Mouse (Mus musculus) heart, embryonic 10.5 days (tissue): ENCODE measurements at regions not wholly inside any gene's neighbourhood (a gene's known extent, or its start where the extent isn't known, plus 50 kb on each side); places are given as distances from the start of the nearest gene placed in this dataset.

Experiments used
- DNase-seq: peaks from one replicate; pipeline ENCODE4 v3.0.0-alpha.2; 2017; ENCODE audit warnings: low spot score
- H3K27ac ChIP-seq: fragments of 300-500 bp; sonication (generic); 2 replicates; pipeline ENCODE4 v1.5.1; 2016; ENCODE audit warnings: mild to moderate bottlenecking
- H3K27me3 ChIP-seq: fragments of 300-500 bp; sonication (generic); 2 replicates; pipeline ENCODE4 v1.6.1; 2016; ENCODE audit warnings: mild to moderate bottlenecking; ENCODE audit not compliant: poor library complexity, insufficient read depth, severe bottlenecking
- H3K36me3 ChIP-seq: fragments of 300-500 bp; sonication (generic); 2 replicates; pipeline ENCODE4 v1.6.1; 2016; ENCODE audit warnings: mild to moderate bottlenecking, moderate library complexity
- H3K4me1 ChIP-seq: fragments of 300-500 bp; sonication (generic); 2 replicates; pipeline ENCODE4 v1.6.1; 2016; ENCODE audit warnings: mild to moderate bottlenecking
- H3K4me3 ChIP-seq: fragments of 300-500 bp; sonication (generic); 2 replicates; pipeline ENCODE4 v1.5.1; 2016; ENCODE audit warnings: mild to moderate bottlenecking, moderate library complexity
- H3K9me3 ChIP-seq: fragments of 300-500 bp; sonication (generic); 2 replicates; pipeline ENCODE4 v1.6.1; 2016; ENCODE audit warnings: mild to moderate bottlenecking, moderate library complexity
- WGBS: fragments of 180-500 bp; shearing (Covaris S2); methylation state at CpG from one replicate; pipeline ENCODE4 v1.1.7; 2016; 5-methylcytosine and 5-hydroxymethylcytosine counted together

GRCm38 (mm10) chr12:15966631-15967030, 149.9 kb upstream of the Trib2 start:
- Histone ChIP-seq H3K27me3 (no peaks in the 10 kb centered on the region), H3K36me3 (no peaks in the 10 kb centered on the region), H3K27ac (no peak overlapping the region), H3K9me3 (no peaks in the 10 kb centered on the region), H3K4me1 (0 out of 2 replicates have a peak, but pooled peaks cover 3% of the 10 kb centered on the region), H3K4me3 (no peak overlapping the region)
- WGBS, result 82% methylated on average over 1 of the region's 1 CpGs
- no peak for DNase-seq

GRCm38 (mm10) chr12:15965921-15966320, 149.2 kb upstream of the Trib2 start:
- Histone ChIP-seq H3K4me1 (0 out of 2 replicates have a peak, but pooled peaks cover 3% of the 10 kb centered on the region), H3K27ac (no peak overlapping the region), H3K27me3 (no peaks in the 10 kb centered on the region), H3K4me3 (no peak overlapping the region), H3K9me3 (no peaks in the 10 kb centered on the region), H3K36me3 (no peaks in the 10 kb centered on the region)
- no peak for DNase-seq
- 66% methylated on average over 4 of the region's 4 CpGs for WGBS

GRCm38 (mm10) chr12:15964073-15964472, 147.4 kb upstream of the Trib2 start:
- no peak for DNase-seq
- WGBS, result 86% methylated on average over 4 of the region's 4 CpGs
- Histone ChIP-seq H3K27me3 (no peaks in the 10 kb centered on the region), H3K4me1 (no peaks in the 10 kb centered on the region), H3K4me3 (no peak overlapping the region), H3K9me3 (no peaks in the 10 kb centered on the region), H3K27ac (no peak overlapping the region), H3K36me3 (no peaks in the 10 kb centered on the region)

- Histone ChIP-seq H3K4me1 (no peaks in the 10 kb centered on the region), H3K4me3 (no peak overlapping the region), H3K27me3 (no peaks in the 10 kb centered on the region), H3K36me3 (no peaks in the 10 kb centered on the region), H3K9me3 (no peaks in the 10 kb centered on the region), H3K27ac (no peak overlapping the region)
- WGBS, result 64% methylated on average over 2 of the region's 2 CpGs
- DNase-seq, result no peak
These were observed 145.1 kb upstream of the Trib2 start for GRCm38 (mm10) chr12:15961834-15962233.

- no peak overlapping the region for H3K27ac ChIP-seq
- DNase-seq, result no peak
These were observed 120.9 kb upstream of the Trib2 start for GRCm38 (mm10) chr12:15937443-15938237.

GRCm38 (mm10) chr12:15932067-15932466, 115.3 kb upstream of the Trib2 start:
- Histone ChIP-seq H3K36me3 (no peaks in the 10 kb centered on the region), H3K4me1 (no peaks in the 10 kb centered on the region), H3K27ac (no peak overlapping the region), H3K9me3 (no peaks in the 10 kb centered on the region), H3K4me3 (no peak overlapping the region), H3K27me3 (no peaks in the 10 kb centered on the region)
- WGBS, result 89% methylated on average over 4 of the region's 4 CpGs
- DNase-seq, result no peak

More at GRCm38 (mm10) chr12:15937443-15938237, 120.9 kb upstream of the Trib2 start:
- Histone ChIP-seq H3K36me3 (no peaks in the 10 kb centered on the region), H3K4me1 (0 out of 2 replicates have a peak, but pooled peaks cover 3% of the 10 kb centered on the region), H3K27me3 (no peaks in the 10 kb centered on the region), H3K4me3 (no peak overlapping the region), H3K9me3 (no peaks in the 10 kb centered on the region)
- 35% methylated on average over 8 of the region's 8 CpGs for WGBS

- no peak overlapping the region for H3K27ac ChIP-seq
- no peak for DNase-seq
- H3K4me1 ChIP-seq, result no peaks in the 10 kb centered on the region
- H3K9me3 ChIP-seq, result no peaks in the 10 kb centered on the region
- H3K36me3 ChIP-seq, result no peaks in the 10 kb centered on the region
- 86% methylated on average over 4 of the region's 4 CpGs for WGBS
- H3K4me3 ChIP-seq, result no peak overlapping the region
- H3K27me3 ChIP-seq, result no peaks in the 10 kb centered on the region
These were observed 114.8 kb upstream of the Trib2 start for GRCm38 (mm10) chr12:15931535-15931934.

- Histone ChIP-seq H3K9me3 (no peaks in the 10 kb centered on the region), H3K27ac (no peak overlapping the region), H3K27me3 (no peaks in the 10 kb centered on the region), H3K4me3 (no peak overlapping the region), H3K4me1 (no peaks in the 10 kb centered on the region), H3K36me3 (no peaks in the 10 kb centered on the region)
- no peak for DNase-seq
- WGBS, result 87% methylated on average over 3 of the region's 3 CpGs
These were observed 113.4 kb upstream of the Trib2 start for GRCm38 (mm10) chr12:15930155-15930554.

GRCm38 (mm10) chr12:15929541-15929940, 112.8 kb upstream of the Trib2 start:
- Histone ChIP-seq H3K4me1 (peaks cover under 1% of the 10 kb centered on the region; the same call in 1 of the 2 replicates), H3K27ac (no peak overlapping the region), H3K4me3 (no peak overlapping the region), H3K9me3 (no peaks in the 10 kb centered on the region), H3K36me3 (no peaks in the 10 kb centered on the region), H3K27me3 (no peaks in the 10 kb centered on the region)
- no peak for DNase-seq
- 51% methylated on average over 1 of the region's 1 CpGs for WGBS

GRCm38 (mm10) chr12:15918291-15918690, 101.6 kb upstream of the Trib2 start:
- Histone ChIP-seq H3K4me3 (no peak overlapping the region), H3K27me3 (no peaks in the 10 kb centered on the region), H3K27ac (no peak overlapping the region), H3K36me3 (no peaks in the 10 kb centered on the region), H3K9me3 (no peaks in the 10 kb centered on the region), H3K4me1 (no peaks in the 10 kb centered on the region)
- no peak for DNase-seq
- WGBS, result 72% methylated on average over 1 of the region's 1 CpGs

GRCm38 (mm10) chr12:15912959-15913358, 96.2 kb upstream of the Trib2 start:
- H3K36me3 ChIP-seq, result no peaks in the 10 kb centered on the region
- H3K27me3 ChIP-seq, result no peaks in the 10 kb centered on the region
- H3K4me3 ChIP-seq, result no peak overlapping the region
- no peak for DNase-seq
- no peak overlapping the region for H3K27ac ChIP-seq
- 87% methylated on average over 1 of the region's 1 CpGs for WGBS
- no peaks in the 10 kb centered on the region for H3K9me3 ChIP-seq
- no peaks in the 10 kb centered on the region for H3K4me1 ChIP-seq

GRCm38 (mm10) chr12:15912491-15912890, 95.8 kb upstream of the Trib2 start:
- WGBS, result 77% methylated on average over 3 of the region's 3 CpGs
- Histone ChIP-seq H3K27me3 (no peaks in the 10 kb centered on the region), H3K4me3 (no peak overlapping the region), H3K27ac (no peak overlapping the region), H3K9me3 (no peaks in the 10 kb centered on the region), H3K4me1 (no peaks in the 10 kb centered on the region), H3K36me3 (no peaks in the 10 kb centered on the region)
- DNase-seq, result no peak

- Histone ChIP-seq H3K27me3 (no peaks in the 10 kb centered on the region), H3K9me3 (no peaks in the 10 kb centered on the region), H3K27ac (no peak overlapping the region), H3K4me1 (no peaks in the 10 kb centered on the region), H3K36me3 (no peaks in the 10 kb centered on the region), H3K4me3 (no peak overlapping the region)
- DNase-seq, result no peak
- WGBS, result 82% methylated on average over 1 of the region's 1 CpGs
These were observed 94.7 kb upstream of the Trib2 start for GRCm38 (mm10) chr12:15911254-15911991.
